Mouse (Mus musculus) intestine, postnatal 0 days (tissue): ENCODE data around the gene Arid5b. TPM values are rescaled to one million over a fixed set of nuclear protein-coding genes. Genes with fewer than 3 reads are reported as not detected.

Experiments
- ATAC-seq: fragments of 200-750 bp; cut with Nextera tagmentation; 2 replicates; pipeline ENCODE4 v1.8.0; 2017; ENCODE audit warnings: mild to moderate bottlenecking, moderate TSS enrichment, moderate library complexity
- H3K27ac ChIP-seq: fragments of 300-500 bp; sonication (generic); 2 replicates; pipeline ENCODE4 v1.5.1; 2014; ENCODE audit warnings: mild to moderate bottlenecking, low read depth, low read length, moderate library complexity
- H3K27me3 ChIP-seq: fragments of 300-500 bp; sonication (generic); replicated peaks from 2 replicates; pipeline ENCODE4 v1.6.1; 2014; ENCODE audit warnings: low read length, mixed read lengths; ENCODE audit not compliant: control insufficient read depth, insufficient read depth
- H3K36me3 ChIP-seq: fragments of 300-500 bp; sonication (generic); 2 replicates; pipeline ENCODE4 v1.6.1; 2014; ENCODE audit warnings: mild to moderate bottlenecking, moderate library complexity; ENCODE audit not compliant: control insufficient read depth, insufficient read depth
- H3K4me1 ChIP-seq: fragments of 300-500 bp; sonication (generic); replicated peaks from 2 replicates; pipeline ENCODE4 v1.6.1; 2014; ENCODE audit warnings: antibody characterized with exemption, low read length, mixed read lengths; ENCODE audit not compliant: control insufficient read depth, insufficient read depth
- H3K4me2 ChIP-seq: fragments of 300-500 bp; sonication (generic); replicated peaks from 2 replicates; pipeline ENCODE4 v1.6.1; 2014; ENCODE audit warnings: low read depth, mild to moderate bottlenecking, moderate library complexity
- H3K4me3 ChIP-seq: fragments of 300-500 bp; sonication (generic); 2 replicates; pipeline ENCODE4 v1.5.1; 2014; ENCODE audit warnings: low read depth, low read length
- H3K9ac ChIP-seq: fragments of 300-500 bp; sonication (generic); 2 replicates; pipeline ENCODE4 v1.6.1; 2014; ENCODE audit warnings: mild to moderate bottlenecking, low read depth, low read length
- H3K9me3 ChIP-seq: fragments of 300-500 bp; sonication (generic); 2 replicates; pipeline ENCODE4 v1.6.1; 2016; ENCODE audit warnings: mixed run types; ENCODE audit not compliant: control insufficient read depth
- CTCF ChIP-seq: sonication (generic); IDR thresholded peaks from 2 replicates; pipeline ENCODE4 v1.5.1; 2016; ENCODE audit warnings: low read depth, mild to moderate bottlenecking, control low read depth, antibody characterized with exemption, moderate library complexity
- WGBS: fragments of 180-500 bp; shearing (Covaris S2); extraction: QIAGEN DNeasy Blood & Tissue Kit; methylation state at CpG from one replicate; pipeline ENCODE4 v1.1.7; 2014; 5-methylcytosine and 5-hydroxymethylcytosine counted together
- polyA plus RNA-seq: library from polyadenylated mRNA; unstranded; fragments of >200 nt; fragmentation: Nextera tagmentation; extraction: Ambion mirVana; gene quantifications from 2 replicates; pipeline ENCODE4 v1.2.1, GENCODE M21; 2015

Arid5b gene
- polyA plus RNA-seq, 1 experiment from 2014 or later: 15.1 TPM

GRCm38 (mm10) chr10:68156159-68156558 is 122.4 kb downstream of the Arid5b start:
- no peak for ATAC-seq
- H3K27me3 ChIP-seq: no peaks in the 10 kb centered on the region
- no peak overlapping the region for H3K4me3 ChIP-seq
- H3K4me1 ChIP-seq: peaks cover 3% of the 10 kb centered on the region
- H3K4me2 ChIP-seq: no peak overlapping the region
- no peaks in the 10 kb centered on the region for H3K36me3 ChIP-seq
- WGBS: 87% methylated on average over 6 of the region's 6 CpGs
- H3K9ac ChIP-seq: no peak overlapping the region
- peak; percentile 46 for TF ChIP-seq CTCF
- H3K27ac ChIP-seq: no peak overlapping the region
- H3K9me3 ChIP-seq: no peaks in the 10 kb centered on the region

GRCm38 (mm10) chr10:68155431-68156119 is 123.0 kb downstream of the Arid5b start:
- no peak for TF ChIP-seq CTCF
- whole genome bisulfite sequencing: 91% methylated on average over 6 of the region's 6 CpGs
- Histone ChIP-seq H3K4me3 (no peak overlapping the region), H3K36me3 (no peaks in the 10 kb centered on the region), H3K9me3 (no peaks in the 10 kb centered on the region), H3K4me1 (peaks cover 3% of the 10 kb centered on the region), H3K4me2 (no peak overlapping the region), H3K27me3 (no peaks in the 10 kb centered on the region), H3K9ac (no peak overlapping the region), H3K27ac (no peak overlapping the region)
- no peak for ATAC-seq

- 90% methylated on average over 14 of the region's 14 CpGs for WGBS
Observed at GRCm38 (mm10) chr10:68154046-68154765, 124.3 kb downstream of the Arid5b start.

GRCm38 (mm10) chr10:68153344-68154045 is 125.0 kb downstream of the Arid5b start:
- Histone ChIP-seq H3K4me2 (no peak overlapping the region), H3K4me1 (no peaks in the 10 kb centered on the region; the same call in none of the 2 replicates), H3K9me3 (no peaks in the 10 kb centered on the region), H3K36me3 (no peaks in the 10 kb centered on the region; the same call in 1 of the 2 replicates), H3K9ac (no peak overlapping the region), H3K4me3 (no peak overlapping the region), H3K27ac (no peak overlapping the region), H3K27me3 (no peaks in the 10 kb centered on the region)
- 76% methylated on average over 11 of the region's 11 CpGs for WGBS
- no peak for TF ChIP-seq CTCF
- ATAC-seq: no peak

More at GRCm38 (mm10) chr10:68154046-68154765, 124.3 kb downstream of the Arid5b start:
- no peak overlapping the region for H3K27ac ChIP-seq
- H3K9me3 ChIP-seq: no peaks in the 10 kb centered on the region
- no peak overlapping the region for H3K4me2 ChIP-seq
- TF ChIP-seq CTCF: no peak
- no peaks in the 10 kb centered on the region; the same call in none of the 2 replicates for H3K4me1 ChIP-seq
- no peak overlapping the region for H3K9ac ChIP-seq
- no peak overlapping the region for H3K4me3 ChIP-seq
- H3K36me3 ChIP-seq: no peaks in the 10 kb centered on the region; the same call in 1 of the 2 replicates
- no peaks in the 10 kb centered on the region for H3K27me3 ChIP-seq
- ATAC-seq: no peak

GRCm38 (mm10) chr10:68148495-68148894 is 130.0 kb downstream of the Arid5b start:
- no peaks in the 10 kb centered on the region for H3K4me1 ChIP-seq
- no peak overlapping the region for H3K27ac ChIP-seq
- WGBS: 75% methylated on average over 6 of the region's 6 CpGs
- no peak for ATAC-seq
- no peaks in the 10 kb centered on the region for H3K27me3 ChIP-seq
- H3K4me3 ChIP-seq: no peak overlapping the region
- H3K36me3 ChIP-seq: no peaks in the 10 kb centered on the region; the same call in 1 of the 2 replicates
- no peak overlapping the region for H3K4me2 ChIP-seq
- H3K9me3 ChIP-seq: no peaks in the 10 kb centered on the region
- no peak overlapping the region for H3K9ac ChIP-seq
- no peak for TF ChIP-seq CTCF

GRCm38 (mm10) chr10:68147730-68148129 is 130.8 kb downstream of the Arid5b start:
- Histone ChIP-seq H3K4me1 (no peaks in the 10 kb centered on the region), H3K27me3 (no peaks in the 10 kb centered on the region), H3K9ac (no peak overlapping the region), H3K36me3 (no peaks in the 10 kb centered on the region; the same call in 1 of the 2 replicates), H3K4me2 (no peak overlapping the region), H3K27ac (no peak overlapping the region), H3K9me3 (no peaks in the 10 kb centered on the region), H3K4me3 (no peak overlapping the region)
- no peak for ATAC-seq
- WGBS: 56% methylated on average over 6 of the region's 6 CpGs
- no peak for TF ChIP-seq CTCF
